ENCODE assay signal across 13 mouse cellular contexts in genomic region chr10:117472568-117472930, GRCm38 (mm10).
"Had no signal": no experiment of that assay in that cellular context is flagged by ENCODE, and none has a peak within 500 bp of the region (broad histone marks: within the 10 kb centered on the region; RNA-seq: fewer than 3 reads in every experiment).

No protein-coding gene starts in this region.

- H3K9ac ChIP-seq: limb, embryonic 13.5 days; liver, embryonic 14.5 days; midbrain, embryonic 13.5 days; stomach, embryonic 15.5 days had no signal

- H3K4me1 ChIP-seq: stomach, embryonic 15.5 days had no signal

- H3K27ac ChIP-seq: hindbrain, postnatal 0 days; limb, embryonic 13.5 days; liver, embryonic 14.5 days; midbrain, embryonic 13.5 days; stomach, embryonic 15.5 days had no signal

- DNase-seq: kidney, postnatal 36 days; layer of hippocampus, adult 9-11 months; layer of hippocampus, postnatal 36 days; lung, adult 18-20 months; lung, postnatal 36 days; right cerebral cortex, postnatal 14 days; thymus, adult 2 months; thymus, postnatal 4 days had no signal

- H3K27me3 ChIP-seq: limb, embryonic 13.5 days; stomach, embryonic 15.5 days had no signal

- H3K36me3 ChIP-seq: limb, embryonic 13.5 days; midbrain, embryonic 13.5 days; stomach, embryonic 15.5 days had no signal

- H3K4me2 ChIP-seq: limb, embryonic 13.5 days; midbrain, embryonic 13.5 days; stomach, embryonic 15.5 days had no signal

- ATAC-seq: hindbrain, postnatal 0 days; midbrain, embryonic 13.5 days had no signal

- H3K4me3 ChIP-seq: limb, embryonic 13.5 days; midbrain, embryonic 13.5 days; stomach, embryonic 15.5 days had no signal

- H3K9me3 ChIP-seq: midbrain, embryonic 13.5 days had no signal
